Mouse (Mus musculus) testis, adult 2 months (tissue): Measurements from ENCODE around the gene Pam. TPM values are rescaled to one million over a fixed set of nuclear protein-coding genes. Genes with fewer than 3 reads are reported as not detected.
A peak's percentile ranks its signal among the peaks of the same experiment; 100 is the strongest.
"Not testable (repeated sequence)": the region's sequence is repeated elsewhere in the genome, so short reads cannot be mapped to it uniquely, and the experiment has no call there.

Experiments used
- H3K27ac ChIP-seq: fragments of 200-500 bp; 2 replicates; pipeline ENCODE4 v1.5.1; 2012; ENCODE audit warnings: low read depth, low read length; ENCODE audit not compliant: control insufficient read depth, insufficient read depth
- H3K27me3 ChIP-seq: fragments of 200-500 bp; 2 replicates; pipeline ENCODE4 v1.6.1; 2012; ENCODE audit warnings: mild to moderate bottlenecking, low read length, moderate library complexity; ENCODE audit not compliant: control insufficient read depth, insufficient read depth
- H3K36me3 ChIP-seq: fragments of 200-500 bp; 2 replicates; pipeline ENCODE4 v1.6.1; 2012; ENCODE audit warnings: mild to moderate bottlenecking, low read length; ENCODE audit not compliant: control insufficient read depth, insufficient read depth
- H3K4me1 ChIP-seq: fragments of 200-500 bp; 2 replicates; pipeline ENCODE4 v1.6.1; 2012; ENCODE audit warnings: low read length; ENCODE audit not compliant: control insufficient read depth, insufficient read depth
- H3K4me3 ChIP-seq: fragments of 200-500 bp; 2 replicates; pipeline ENCODE4 v1.5.1; 2012; ENCODE audit warnings: low read depth, mild to moderate bottlenecking, low read length, moderate library complexity, mixed read lengths; ENCODE audit not compliant: control insufficient read depth
- CTCF ChIP-seq: fragments of 200-500 bp; IDR thresholded peaks from 2 replicates; pipeline ENCODE4 v1.5.1; 2012; ENCODE audit warnings: low read depth, mild to moderate bottlenecking, inconsistent platforms, low read length, moderate library complexity; ENCODE audit not compliant: control insufficient read depth, insufficient read depth, insufficient replicate concordance
- POLR2A ChIP-seq: fragments of 200-500 bp; IDR thresholded peaks from 2 replicates; pipeline ENCODE4 v1.6.1; 2012; ENCODE audit warnings: low read depth, mild to moderate bottlenecking, inconsistent platforms, low read length, moderate library complexity; ENCODE audit not compliant: control insufficient read depth
- polyA plus RNA-seq: library from polyadenylated mRNA; depleted of rRNA; stranded (reverse); fragments of >200 nt; gene quantifications from 2 replicates; pipeline ENCODE4 v1.2.3, GENCODE M21; 2012

The Pam gene
- polyA plus RNA-seq, 1 experiment: 6.1 TPM

DNA sequence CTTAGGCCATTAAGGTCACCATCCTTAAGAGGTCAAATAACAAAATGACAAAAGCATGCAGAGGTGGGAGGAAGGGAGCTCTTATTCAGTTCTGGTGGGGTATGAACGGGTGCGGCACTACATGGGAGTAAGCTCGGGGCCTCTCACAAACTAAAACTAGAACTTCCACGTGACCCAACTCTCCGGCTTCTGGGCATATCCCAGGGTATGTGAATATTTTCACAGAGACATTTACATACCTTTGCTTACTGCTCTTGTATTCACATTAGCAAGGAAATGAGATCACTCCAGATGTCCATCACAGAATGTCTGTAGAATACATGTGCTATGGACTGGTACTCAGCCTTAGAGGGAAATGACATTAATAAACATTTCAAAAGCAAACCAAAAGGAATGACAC is 323.7 kb downstream of the Pam start:
- Histone ChIP-seq H3K4me3 (no peak overlapping the region), H3K27me3 (no peaks in the 10 kb centered on the region), H3K4me1 (peaks cover 2% of the 10 kb centered on the region), H3K36me3 (no peaks in the 10 kb centered on the region), H3K27ac (no peak overlapping the region)
- TF ChIP-seq POLR2A (no peak), CTCF (no peak)

DNA sequence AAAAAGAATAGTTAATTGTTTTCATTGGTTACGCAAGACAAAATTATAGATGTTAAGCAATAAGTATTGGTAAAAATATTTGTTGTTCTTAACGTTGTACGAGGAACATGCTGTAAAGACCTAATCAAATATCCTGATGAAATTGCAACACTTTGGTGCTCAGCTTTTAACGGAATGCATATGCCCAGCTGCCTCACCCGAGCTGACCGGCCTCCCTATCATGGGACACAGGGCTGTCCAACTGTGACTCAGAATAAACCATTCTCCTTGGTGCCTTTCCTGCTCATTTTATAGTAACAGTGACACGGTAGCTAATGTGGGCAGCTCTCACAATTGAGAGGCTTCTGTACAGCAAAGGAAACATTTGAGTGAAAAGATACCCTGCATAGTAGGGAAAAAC is 324.3 kb downstream of the Pam start:
- no peaks in the 10 kb centered on the region for H3K36me3 ChIP-seq
- no peaks in the 10 kb centered on the region for H3K27me3 ChIP-seq
- no peak overlapping the region for H3K27ac ChIP-seq
- H3K4me1 ChIP-seq: peaks cover 2% of the 10 kb centered on the region
- peak overlapping the region; percentile 66 for H3K4me3 ChIP-seq
- TF ChIP-seq POLR2A (no peak), CTCF (no peak)

DNA sequence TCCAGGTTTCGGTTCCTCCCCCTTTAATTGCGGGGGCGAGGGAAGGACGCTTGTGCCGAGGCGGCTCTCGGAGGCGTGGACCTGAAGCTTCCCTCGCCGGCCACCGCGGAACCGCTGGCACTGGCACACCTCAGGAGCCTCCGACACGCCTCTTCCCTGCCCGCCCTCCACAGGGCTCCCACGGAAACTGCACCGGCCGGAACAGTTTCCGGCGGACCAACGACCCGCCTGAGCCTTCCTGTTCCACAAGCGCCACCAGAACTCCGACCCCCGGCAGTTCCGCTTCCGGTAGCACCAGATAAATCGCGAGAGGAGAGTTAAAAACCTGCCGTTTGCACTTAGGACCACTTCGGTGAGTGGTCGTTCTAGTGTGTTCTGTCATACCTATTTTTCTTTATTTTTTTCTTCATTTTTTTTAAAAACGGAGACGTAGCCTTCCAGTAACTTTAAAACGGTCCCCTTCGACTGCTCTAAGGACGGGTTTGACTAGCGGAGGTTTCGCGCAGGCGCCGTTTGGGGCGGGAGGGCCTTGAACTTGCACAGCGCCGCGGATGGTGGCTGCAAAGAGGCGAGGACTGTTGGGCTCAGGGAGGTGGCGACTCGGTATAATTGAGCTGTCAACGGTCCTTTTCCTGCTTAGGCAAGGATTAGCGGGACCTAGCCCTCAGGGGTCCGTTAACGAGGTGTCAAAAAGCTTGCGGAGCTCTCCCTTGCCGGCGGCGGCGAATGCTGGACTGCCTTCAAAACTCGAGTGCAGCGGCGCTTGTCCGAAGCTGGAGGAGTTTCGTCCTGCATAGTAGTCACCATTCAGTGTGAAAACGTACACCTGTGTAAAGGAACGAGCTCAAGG is 325.3 kb downstream of the Pam start, which contains the start of the genes Gin1 and Ppip5k2:
TSS of gene Gin1 (plus strand) at position 269 of the 850 bp plus-strand sequence.
TSS of gene Ppip5k2 (minus strand) at position 508 of the 850 bp plus-strand sequence.
- Histone ChIP-seq H3K36me3 (no peaks in the 10 kb centered on the region), H3K4me3 (peak within 1 kb of the TSS; percentile 92), H3K27ac (peak within 1 kb of the TSS; percentile 97), H3K27me3 (no peaks in the 10 kb centered on the region), H3K4me1 (peaks cover 2% of the 10 kb centered on the region)
- TF ChIP-seq POLR2A: peak; percentile 72
- no peak for TF ChIP-seq CTCF

DNA sequence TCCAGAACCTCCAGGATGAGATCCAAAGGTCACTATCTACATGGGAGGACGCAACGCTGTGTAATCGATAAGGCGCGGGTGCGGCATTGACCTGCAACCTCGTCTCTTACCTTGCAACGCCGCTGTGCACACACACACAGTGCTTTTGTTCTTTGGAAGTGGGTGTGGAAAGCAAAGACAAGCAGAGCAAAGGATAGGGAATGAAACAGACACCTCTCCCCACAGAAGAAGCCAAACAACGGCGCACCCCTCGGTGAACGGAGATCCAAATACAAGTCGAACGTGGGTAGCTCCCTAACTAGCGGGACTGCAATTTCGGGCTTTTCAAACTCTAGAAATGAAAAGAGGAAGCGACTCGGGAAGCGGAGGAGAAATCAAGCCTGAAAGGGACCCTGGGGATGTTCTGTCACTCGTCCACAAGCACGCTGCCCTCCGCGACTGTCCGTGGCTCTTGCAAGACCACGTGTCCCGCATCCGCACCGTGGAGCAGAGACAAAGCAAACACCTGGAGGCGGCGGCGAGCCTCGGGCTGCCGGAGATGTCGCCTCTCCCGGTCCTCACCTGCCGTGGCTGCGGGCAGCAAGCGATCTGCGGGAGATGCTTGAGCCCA is 326.0 kb downstream of the Pam start:
- Histone ChIP-seq H3K27ac (peak overlapping the region; percentile 70), H3K4me1 (peaks cover 2% of the 10 kb centered on the region), H3K27me3 (no peaks in the 10 kb centered on the region), H3K4me3 (peak overlapping the region; percentile 92), H3K36me3 (no peaks in the 10 kb centered on the region)
- no peak for TF ChIP-seq POLR2A
- no peak for TF ChIP-seq CTCF

DNA sequence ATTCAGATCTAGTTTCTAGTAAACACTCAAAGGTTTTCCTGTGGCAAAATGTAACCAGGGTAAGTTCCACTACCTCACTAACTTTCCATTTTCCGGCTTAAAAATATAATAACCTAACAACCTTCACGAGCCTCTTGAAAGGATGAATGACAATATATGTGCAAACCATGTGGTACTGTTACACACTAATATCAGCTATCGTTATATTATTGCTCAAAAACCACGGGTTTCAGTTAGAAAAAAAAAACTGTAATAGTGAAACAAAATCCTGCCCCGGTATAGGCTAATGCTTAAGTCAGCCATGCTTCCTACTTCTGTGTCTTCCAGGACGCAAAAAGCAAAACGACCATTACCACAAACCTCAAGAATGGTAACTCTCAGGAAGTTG is 326.5 kb downstream of the Pam start:
- Histone ChIP-seq H3K4me1 (peaks cover 2% of the 10 kb centered on the region), H3K27me3 (no peaks in the 10 kb centered on the region), H3K27ac (no peak overlapping the region), H3K36me3 (no peaks in the 10 kb centered on the region), H3K4me3 (peak overlapping the region; percentile 92)
- TF ChIP-seq CTCF (no peak), POLR2A (no peak)

DNA sequence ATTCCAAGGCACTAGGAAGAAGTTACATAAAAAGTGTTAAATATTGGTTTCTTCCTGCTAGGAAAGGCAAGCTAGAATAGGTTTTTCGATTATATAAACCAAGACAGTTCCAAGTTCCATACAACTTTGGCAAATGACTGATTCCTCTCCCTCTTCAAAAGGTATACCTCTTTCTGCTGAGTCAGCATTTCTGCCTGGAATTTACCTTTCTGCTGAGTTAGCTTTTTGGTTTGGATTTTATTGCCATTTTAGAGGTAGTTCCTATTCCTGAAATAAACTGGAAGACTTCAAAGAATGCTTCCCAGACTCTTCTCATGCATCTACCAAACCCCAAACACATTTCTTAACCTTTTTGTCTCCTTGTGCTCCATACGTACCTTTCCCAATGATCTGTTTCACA is 327.4 kb downstream of the Pam start:
- no peaks in the 10 kb centered on the region for H3K27me3 ChIP-seq
- H3K27ac ChIP-seq: no peak overlapping the region
- H3K4me1 ChIP-seq: peaks cover 2% of the 10 kb centered on the region
- H3K36me3 ChIP-seq: no peaks in the 10 kb centered on the region
- H3K4me3 ChIP-seq: no peak overlapping the region
- TF ChIP-seq CTCF: no peak
- TF ChIP-seq POLR2A: no peak

DNA sequence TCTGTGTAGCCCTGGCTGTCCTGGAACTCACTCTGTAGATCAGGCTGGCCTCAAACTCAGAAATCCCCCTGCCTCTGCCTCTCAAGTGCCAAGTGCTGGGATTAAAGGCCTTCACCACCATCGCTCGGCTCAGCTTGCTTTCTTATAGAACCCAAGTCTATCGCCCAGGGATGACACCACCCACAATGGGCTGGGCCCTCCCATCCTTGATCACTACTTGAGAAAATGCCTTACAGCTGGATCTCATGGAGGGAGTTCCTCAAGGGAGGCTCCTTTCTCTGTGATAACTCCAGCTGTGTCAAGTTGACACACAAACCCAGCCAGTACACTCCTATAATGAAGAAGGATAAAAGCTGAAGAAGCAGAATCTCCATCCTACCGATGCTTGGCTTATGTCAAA is 329.7 kb downstream of the Pam start:
- H3K4me3 ChIP-seq, H3K4me1 ChIP-seq, H3K27ac ChIP-seq, H3K36me3 ChIP-seq, H3K27me3 ChIP-seq: not testable (repeated sequence)

DNA sequence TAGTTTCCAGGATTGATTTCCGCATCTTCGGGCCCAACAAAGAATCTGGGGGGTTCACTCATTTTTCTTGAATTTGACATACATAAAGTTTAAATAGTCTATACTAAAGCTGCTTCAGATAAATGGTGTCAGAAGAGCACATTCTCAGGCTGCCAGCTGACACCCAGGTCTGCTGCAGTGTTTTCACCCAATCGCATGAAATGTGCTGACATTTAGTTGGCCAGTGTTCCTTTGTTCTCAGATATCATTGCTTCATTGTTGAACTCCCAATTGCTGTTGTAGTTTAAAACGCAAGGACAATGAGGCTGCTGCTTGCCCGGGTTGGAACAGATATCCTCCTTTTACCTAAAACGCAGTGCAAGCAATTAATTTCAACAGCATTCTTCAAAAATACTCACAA is 334.0 kb downstream of the Pam start:
- H3K27me3 ChIP-seq: no peaks in the 10 kb centered on the region
- no peaks in the 10 kb centered on the region for H3K4me1 ChIP-seq
- H3K4me3 ChIP-seq: no peak overlapping the region
- 0 out of 2 replicates have a peak, but pooled peaks cover 1% of the 10 kb centered on the region for H3K36me3 ChIP-seq
- no peak for TF ChIP-seq CTCF
- no peak for TF ChIP-seq POLR2A
- no peak overlapping the region for H3K27ac ChIP-seq
